Mouse (Mus musculus) heart, adult 18-20 months (tissue): ENCODE results near the gene Gmpr2. TPM values are rescaled to one million over a fixed set of nuclear protein-coding genes. Genes with fewer than 3 reads are reported as not detected.

Experiments used
- DNase-seq, 2 experiments: peaks; one replicate each; pipeline ENCODE4 v3.0.0; 2021 to 2022; ENCODE audit warnings: mixed read lengths in 1 of 2
- total RNA-seq, 2 experiments: library from RNA; stranded (reverse); gene quantifications; 2 replicates each; pipeline ENCODE4 v1.2.3; 2021

Gmpr2 gene
- total RNA-seq, 2 experiments from 2014 or later, result 8.7 to 10.8 TPM

GRCm38 (mm10) chr14:55724411-55724871, 52.7 kb downstream of the Gmpr2 start:
- peak; percentile 66 to 82 for DNase-seq

DNA sequence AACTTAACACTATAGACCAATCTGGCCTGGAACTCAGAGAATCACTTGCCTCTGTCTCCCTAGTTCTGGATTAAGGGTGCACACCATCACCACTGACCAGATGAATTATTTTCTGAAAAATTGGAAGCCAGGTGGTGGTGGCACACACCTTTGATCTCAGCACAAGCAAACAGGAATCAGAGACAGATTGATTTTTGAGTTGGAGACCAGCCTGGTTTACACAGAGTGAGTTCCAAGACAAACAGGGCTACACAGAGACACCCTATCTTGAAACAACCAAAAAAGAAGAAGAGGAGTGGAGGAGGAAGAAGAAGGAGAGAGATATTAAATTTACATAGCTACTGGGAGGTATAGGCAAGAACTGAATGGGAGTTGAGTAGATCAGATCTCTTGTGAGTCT, 54.5 kb downstream of the Gmpr2 start:
- DNase-seq, result no peak

GRCm38 (mm10) chr14:55727889-55728685, 56.3 kb downstream of the Gmpr2 start:
- no peak for DNase-seq

Other genes with a start within 250 kb of the Gmpr2 start
- gene Dhrs4, start 193.2 kb upstream of the Gmpr2 start, total RNA-seq, result 100 to 1,000 TPM; 127 to 134 TPM
- gene Carmil3, start 181.3 kb upstream of the Gmpr2 start, total RNA-seq, result 1 to 10 TPM; 2.5 to 3.4 TPM
- not detected for gene Cpne6, start 161.5 kb upstream of the Gmpr2 start, total RNA-seq
- gene Nrl, start 147.0 kb upstream of the Gmpr2 start, total RNA-seq, result not detected
- 1 to 10 TPM; 8.3 to 9.4 TPM for gene Pck2, start 131.7 kb upstream of the Gmpr2 start, total RNA-seq
- gene Dcaf11, start 111.9 kb upstream of the Gmpr2 start, total RNA-seq, result 100 to 1,000 TPM; 147 to 152 TPM
- gene A730061H03Rik, start 111.5 kb upstream of the Gmpr2 start, total RNA-seq, result not detected
- gene Fitm1, start 96.3 kb upstream of the Gmpr2 start, total RNA-seq, result 100 to 1,000 TPM; 172 to 176 TPM
- gene Psme1, start 93.8 kb upstream of the Gmpr2 start, total RNA-seq, result 100 to 1,000 TPM; 276 to 319 TPM
- 10 to 100 TPM; 66.8 to 70.0 TPM for gene Emc9, start 86.6 kb upstream of the Gmpr2 start, total RNA-seq
- 100 to 1,000 TPM; 142 to 145 TPM for gene Psme2, start 80.8 kb upstream of the Gmpr2 start, total RNA-seq
- 10 to 100 TPM; 25.4 to 29.9 TPM for gene Rnf31, start 80.2 kb upstream of the Gmpr2 start, total RNA-seq
- gene Irf9, start 68.4 kb upstream of the Gmpr2 start, total RNA-seq, result 10 to 100 TPM in 1 of 2 experiments, 1 to 10 TPM in 1; 8.9 to 11.0 TPM
- under 1 TPM; 0.22 to 0.62 TPM for gene Rec8, start 53.9 kb upstream of the Gmpr2 start, total RNA-seq
- 10 to 100 TPM; 51.3 to 64.8 TPM for gene Ipo4, start 36.0 kb upstream of the Gmpr2 start, total RNA-seq
- 1 to 10 TPM; 1.4 to 2.3 TPM for gene Gm49378, start 34.0 kb upstream of the Gmpr2 start, total RNA-seq
- 10 to 100 TPM; 39.7 to 42.3 TPM for gene Tm9sf1, start 28.1 kb upstream of the Gmpr2 start, total RNA-seq
- gene Tssk4, start 21.8 kb upstream of the Gmpr2 start, total RNA-seq, result under 1 TPM; 0.42 to 0.54 TPM
- 10 to 100 TPM; 47.1 to 58.8 TPM for gene Mdp1, start 11.4 kb upstream of the Gmpr2 start, total RNA-seq
- gene Nedd8, start 183 bp downstream of the Gmpr2 start, total RNA-seq, result 100 to 1,000 TPM; 250 to 257 TPM
- 10 to 100 TPM; 10.1 to 12.1 TPM for gene Tinf2, start 9.9 kb downstream of the Gmpr2 start, total RNA-seq
- gene Tgm1, start 42.0 kb downstream of the Gmpr2 start, total RNA-seq, result under 1 TPM; 0.25 to 0.44 TPM
- gene Rabggta, start 50.3 kb downstream of the Gmpr2 start, total RNA-seq, result 10 to 100 TPM; 14.8 to 15.8 TPM
- 10 to 100 TPM; 39.8 to 42.6 TPM for gene Dhrs1, start 73.7 kb downstream of the Gmpr2 start, total RNA-seq
- 10 to 100 TPM in 1 of 2 experiments, 1 to 10 TPM in 1; 7.7 to 11.9 TPM for gene Nop9, start 73.8 kb downstream of the Gmpr2 start, total RNA-seq
- 1 to 10 TPM; 2.0 TPM for gene Cideb, start 86.5 kb downstream of the Gmpr2 start, total RNA-seq
- gene Ltb4r2, start 89.5 kb downstream of the Gmpr2 start, total RNA-seq, result under 1 TPM; 0.21 to 0.25 TPM
- gene Ltb4r1, start 94.0 kb downstream of the Gmpr2 start, total RNA-seq, result under 1 TPM; 0.25 to 0.41 TPM
- gene Adcy4, start 112.2 kb downstream of the Gmpr2 start, total RNA-seq, result 10 to 100 TPM; 15.7 to 17.3 TPM
- gene Ripk3, start 116.9 kb downstream of the Gmpr2 start, total RNA-seq, result 1 to 10 TPM; 1.6 to 2.9 TPM
- 1 to 10 TPM; 2.5 to 4.0 TPM for gene Nfatc4, start 151.2 kb downstream of the Gmpr2 start, total RNA-seq
- gene Nynrin, start 182.1 kb downstream of the Gmpr2 start, total RNA-seq, result 1 to 10 TPM; 7.2 to 7.4 TPM
- not detected for gene Cbln3, start 212.5 kb downstream of the Gmpr2 start, total RNA-seq
- gene Khnyn, start 213.0 kb downstream of the Gmpr2 start, total RNA-seq, result 10 to 100 TPM in 1 of 2 experiments, 1 to 10 TPM in 1; 8.6 to 10.0 TPM
- 100 to 1,000 TPM; 119 to 138 TPM for gene Sdr39u1, start 228.4 kb downstream of the Gmpr2 start, total RNA-seq